Mouse (Mus musculus): ENCODE measurements around the gene Gstp3. TPM values are rescaled to one million over a fixed set of nuclear protein-coding genes. Genes with fewer than 3 reads are reported as not detected.
"Not testable (repeated sequence)": the region's sequence is repeated elsewhere in the genome, so short reads cannot be mapped to it uniquely, and the experiment has no call there.

Gene Gstp3
- total and polyA plus RNA-seq, 3 experiments = 1.4 TPM; not detected in 2

DNA sequence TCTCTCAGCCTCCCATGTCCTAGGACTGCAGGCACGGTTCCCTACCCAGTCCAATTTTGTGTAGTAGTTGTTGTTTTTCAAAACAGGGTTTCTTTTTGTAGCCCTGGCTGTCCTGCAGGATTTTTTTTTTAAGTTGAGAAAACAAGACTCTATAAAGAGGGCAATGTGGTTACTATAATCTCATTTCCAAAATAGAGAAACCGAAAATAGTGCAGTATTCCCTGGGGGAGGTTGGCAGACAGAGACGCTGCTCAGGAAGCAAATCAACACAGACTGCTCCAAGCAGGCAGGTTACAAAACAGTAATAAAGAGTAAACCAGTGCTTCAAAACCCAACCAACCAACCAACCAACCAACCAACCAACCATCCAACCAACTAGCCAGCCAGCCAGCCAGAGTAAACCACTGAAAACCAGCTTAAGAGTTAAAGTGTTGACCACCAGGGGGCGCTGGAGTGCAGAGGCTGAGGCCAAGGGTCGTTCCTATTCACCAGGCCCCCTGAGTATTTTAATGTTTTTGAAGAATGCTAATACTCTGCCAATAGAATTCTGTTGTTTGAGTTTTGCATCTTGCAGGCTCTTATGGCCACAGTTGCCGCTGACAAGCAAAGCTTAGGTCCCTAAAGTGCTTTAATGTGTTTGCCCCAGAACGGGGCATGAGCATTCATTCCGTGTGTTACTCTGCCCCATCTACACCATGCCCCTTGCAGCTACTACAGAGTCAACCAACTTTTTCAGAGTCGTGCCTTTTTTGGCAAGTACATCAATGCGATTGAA, 7.4 kb downstream of the Gstp3 start (continued):
- TF ChIP-seq MYC (IDR thresholded peaks at IDR 0.05; ENCODE audit: low read depth, low read length) = no peak
- no peak for TF ChIP-seq UBTF (IDR thresholded peaks at IDR 0.05; ENCODE audit: low read depth, low read length)
- no peak for TF ChIP-seq MAZ (IDR thresholded peaks at IDR 0.05; ENCODE audit: low read depth, low read length)
- peak; percentile 71 for TF ChIP-seq RAD21 (IDR thresholded peaks at IDR 0.05; ENCODE audit: low read depth, low read length)
- no peak for TF ChIP-seq NELFE (IDR thresholded peaks at IDR 0.05; ENCODE audit: low read depth, low read length)
- peak; percentile 83 for TF ChIP-seq SMC3 (IDR thresholded peaks at IDR 0.05; ENCODE audit: low read depth, low read length)
- no peak for TF ChIP-seq CHD1 (IDR thresholded peaks at IDR 0.05; ENCODE audit: low read depth, low read length)

DNA sequence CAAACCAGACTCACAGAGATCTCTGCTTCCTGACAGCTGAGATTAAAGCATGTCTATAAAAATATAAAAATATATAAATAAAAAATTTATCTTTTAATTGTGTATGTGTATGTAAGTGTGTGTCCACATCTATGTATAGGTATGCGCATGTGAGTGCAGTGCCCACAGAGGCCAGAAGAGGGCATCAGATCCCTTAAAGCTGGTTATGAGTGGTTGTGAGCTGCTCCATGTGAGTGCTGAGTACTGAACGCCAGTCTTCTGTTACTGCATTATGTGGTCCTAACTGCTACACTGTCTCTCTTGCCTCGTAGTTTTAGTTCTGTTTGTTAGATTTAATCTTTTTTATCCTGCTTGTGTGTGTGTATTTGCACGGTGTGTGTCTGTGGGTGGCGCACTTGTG, 8.4 kb downstream of the Gstp3 start:
- in situ Hi-C loops (cut with MboI; ENCODE audit: low pct_ligation_motif_present, low pct_unique_long_range_greater_than_20kb, low sequenced_read_pairs) = loop anchor here (5.0 kb wide), 2 partner anchors 34 to 36 kb away; no protein-coding TSS in a partner anchor
- H3K4me2 ChIP-seq (ENCODE audit: insufficient read depth, low read depth, poor library complexity, severe bottlenecking) = no peak overlapping the region
- dilution Hi-C loops (cut with MboI; ENCODE audit: extremely low pct_ligation_motif_present, extremely low pct_unique_long_range_greater_than_20kb, low sequenced_read_pairs) = no loop called here
- H3K9ac ChIP-seq (ENCODE audit: insufficient read depth, low read depth) = no peak overlapping the region
- no peak overlapping the region; the same call in 1 of the 2 replicates for H3K27ac ChIP-seq (ENCODE audit: insufficient read depth, low read depth)
- H3K9me3 ChIP-seq (replicated peaks; ENCODE audit: low read length) = peaks cover 2% of the 10 kb centered on the region
- peaks cover 12 to 48% of the 10 kb centered on the region in 2 experiments; a peak in 3 of 4 replicates for H3K4me1 ChIP-seq (ENCODE audit: control insufficient read depth in 1 of 2, insufficient read depth in 2 of 2)
- H3K36me3 ChIP-seq (replicated peaks in 1 of 2; ENCODE audit: control insufficient read depth in 1 of 2, insufficient read depth in 1 of 2, low read length in 1 of 2) = no peaks in the 10 kb centered on the region
- no peaks in the 10 kb centered on the region for H3K79me2 ChIP-seq (replicated peaks; ENCODE audit: control insufficient read depth, extremely low read depth, insufficient read depth, poor library complexity, severe bottlenecking)
- H3K27me3 ChIP-seq (replicated peaks) = no peaks in the 10 kb centered on the region
- TF ChIP-seq CTCF (conservative IDR thresholded peaks at IDR 0.05 in 1 of 2, IDR thresholded peaks at IDR 0.05 in 1 of 2; ENCODE audit: low read depth in 2 of 2, low read length in 2 of 2) (peak in 1 of 2 experiments; percentile 21; a peak in 2 of 4 replicates), UBTF (IDR thresholded peaks at IDR 0.05; ENCODE audit: low read depth, low read length) (no peak)
- no peak for DNase-seq (ENCODE audit: extremely low read depth)
- no peak overlapping the region for H3K4me3 ChIP-seq (replicated peaks in 1 of 3; ENCODE audit: low read depth in 2 of 3, low read length in 2 of 3, poor library complexity in 1 of 3)

DNA sequence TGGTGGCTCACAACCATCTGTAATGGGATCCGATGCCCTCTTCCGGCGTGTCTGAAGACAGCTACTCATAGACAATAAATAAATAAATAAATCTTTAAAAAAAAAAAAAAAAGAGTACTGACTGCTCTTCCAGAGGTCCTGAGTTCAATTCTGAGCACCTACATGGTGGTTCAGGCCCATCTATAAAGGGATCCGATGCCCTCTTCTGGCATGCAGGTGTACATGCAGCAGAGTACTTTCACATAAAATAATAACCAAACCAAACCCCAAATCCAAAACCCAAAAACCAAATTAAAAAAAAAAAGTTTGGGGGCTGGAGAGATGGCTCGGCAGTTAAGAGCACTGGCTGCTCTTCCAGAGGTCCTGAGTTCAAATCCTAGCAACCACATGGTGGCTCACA, 10.3 kb downstream of the Gstp3 start:
- H3K9me3 ChIP-seq (replicated peaks; ENCODE audit: low read length) = peaks cover 13% of the 10 kb centered on the region
- H3K36me3 ChIP-seq (replicated peaks in 1 of 2; ENCODE audit: control insufficient read depth in 1 of 2, insufficient read depth in 1 of 2, low read length in 1 of 2); H3K4me3 ChIP-seq (replicated peaks in 1 of 3; ENCODE audit: low read depth in 2 of 3, low read length in 2 of 3, poor library complexity in 1 of 3); dilution Hi-C loops (cut with MboI; ENCODE audit: extremely low pct_ligation_motif_present, extremely low pct_unique_long_range_greater_than_20kb, low sequenced_read_pairs); H3K9ac ChIP-seq (ENCODE audit: insufficient read depth, low read depth); DNase-seq (ENCODE audit: extremely low read depth); H3K27ac ChIP-seq (ENCODE audit: insufficient read depth, low read depth); in situ Hi-C loops (cut with MboI; ENCODE audit: low pct_ligation_motif_present, low pct_unique_long_range_greater_than_20kb, low sequenced_read_pairs); H3K27me3 ChIP-seq (replicated peaks); H3K4me2 ChIP-seq (ENCODE audit: insufficient read depth, low read depth, poor library complexity, severe bottlenecking); H3K79me2 ChIP-seq (replicated peaks; ENCODE audit: control insufficient read depth, extremely low read depth, insufficient read depth, poor library complexity, severe bottlenecking): not testable (repeated sequence)
- TF ChIP-seq CTCF (conservative IDR thresholded peaks at IDR 0.05 in 1 of 2, IDR thresholded peaks at IDR 0.05 in 1 of 2; ENCODE audit: low read depth in 2 of 2, low read length in 2 of 2) = peak in 1 of 2 experiments; percentile 33; a peak in 2 of 4 replicates
- TF ChIP-seq RAD21 (IDR thresholded peaks at IDR 0.05; ENCODE audit: low read depth, low read length) = peak; percentile 4
- H3K4me1 ChIP-seq (ENCODE audit: control insufficient read depth in 1 of 2, insufficient read depth in 2 of 2) = peaks cover 13 to 37% of the 10 kb centered on the region in 2 experiments; a peak in 3 of 4 replicates

DNA sequence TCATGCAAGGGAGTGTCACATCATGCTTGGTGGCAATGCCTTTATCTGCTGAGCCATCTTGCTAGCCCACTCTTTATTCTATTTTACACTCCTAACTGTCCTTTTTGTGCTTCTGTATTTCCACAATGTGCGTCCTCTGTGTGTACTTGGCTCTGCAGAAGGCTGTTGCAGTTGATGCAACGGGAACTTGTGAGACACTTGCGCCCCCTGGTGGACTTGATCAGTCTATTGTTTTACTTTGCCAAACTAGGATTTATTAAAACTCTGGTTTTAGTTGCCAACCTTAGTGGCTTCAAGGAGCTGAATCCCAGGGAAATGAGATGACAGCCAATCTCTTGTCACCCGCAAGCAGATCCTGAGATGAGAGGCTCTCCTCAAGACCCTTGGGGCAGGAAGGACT, 11.5 kb downstream of the Gstp3 start:
- Histone ChIP-seq H3K4me3 (replicated peaks in 1 of 3; ENCODE audit: low read depth in 2 of 3, low read length in 2 of 3, poor library complexity in 1 of 3) (no peak overlapping the region), H3K27ac (ENCODE audit: insufficient read depth, low read depth) (no peak overlapping the region), H3K4me1 (ENCODE audit: control insufficient read depth in 1 of 2, insufficient read depth in 2 of 2) (peaks cover 10 to 32% of the 10 kb centered on the region in 2 experiments; a peak in 3 of 4 replicates), H3K36me3 (replicated peaks in 1 of 2; ENCODE audit: control insufficient read depth in 1 of 2, insufficient read depth in 1 of 2, low read length in 1 of 2) (no peaks in the 10 kb centered on the region), H3K79me2 (replicated peaks; ENCODE audit: control insufficient read depth, extremely low read depth, insufficient read depth, poor library complexity, severe bottlenecking) (no peaks in the 10 kb centered on the region), H3K4me2 (ENCODE audit: insufficient read depth, low read depth, poor library complexity, severe bottlenecking) (no peak overlapping the region), H3K9ac (ENCODE audit: insufficient read depth, low read depth) (no peak overlapping the region), H3K9me3 (replicated peaks; ENCODE audit: low read length) (peaks cover 18% of the 10 kb centered on the region), H3K27me3 (replicated peaks) (no peaks in the 10 kb centered on the region)
- in situ Hi-C loops (cut with MboI; ENCODE audit: low pct_ligation_motif_present, low pct_unique_long_range_greater_than_20kb, low sequenced_read_pairs) (no loop called here), dilution Hi-C loops (cut with MboI; ENCODE audit: extremely low pct_ligation_motif_present, extremely low pct_unique_long_range_greater_than_20kb, low sequenced_read_pairs) (no loop called here)
- peak; percentile 84 for DNase-seq (ENCODE audit: extremely low read depth)
- 0 out of 2 replicates have a peak, but pooled peaks have one; percentile 46 for TF ChIP-seq MYC (IDR thresholded peaks at IDR 0.05; ENCODE audit: low read depth, low read length)
- TF ChIP-seq NELFE (IDR thresholded peaks at IDR 0.05; ENCODE audit: low read depth, low read length) = peak; percentile 40
- peak; percentile 87 for TF ChIP-seq RAD21 (IDR thresholded peaks at IDR 0.05; ENCODE audit: low read depth, low read length)
- peak; percentile 45 to 90; a peak in 3 of 4 replicates for TF ChIP-seq CTCF (conservative IDR thresholded peaks at IDR 0.05 in 1 of 2, IDR thresholded peaks at IDR 0.05 in 1 of 2; ENCODE audit: low read depth in 2 of 2, low read length in 2 of 2)
- TF ChIP-seq ZC3H11A (IDR thresholded peaks at IDR 0.05; ENCODE audit: low read depth, low read length) = peak; percentile 78
- no peak for TF ChIP-seq MAFK (IDR thresholded peaks at IDR 0.05; ENCODE audit: insufficient replicate concordance, low read length)
- TF ChIP-seq HCFC1 (IDR thresholded peaks at IDR 0.05; ENCODE audit: low read depth, low read length) = no peak; the same call in 1 of the 2 replicates
- TF ChIP-seq SMC3 (IDR thresholded peaks at IDR 0.05; ENCODE audit: low read depth, low read length) = peak; percentile 96

Data from CH12.LX (cell line).